8 mouse cellular contexts compared by ENCODE assay signal in the genomic region with DNA sequence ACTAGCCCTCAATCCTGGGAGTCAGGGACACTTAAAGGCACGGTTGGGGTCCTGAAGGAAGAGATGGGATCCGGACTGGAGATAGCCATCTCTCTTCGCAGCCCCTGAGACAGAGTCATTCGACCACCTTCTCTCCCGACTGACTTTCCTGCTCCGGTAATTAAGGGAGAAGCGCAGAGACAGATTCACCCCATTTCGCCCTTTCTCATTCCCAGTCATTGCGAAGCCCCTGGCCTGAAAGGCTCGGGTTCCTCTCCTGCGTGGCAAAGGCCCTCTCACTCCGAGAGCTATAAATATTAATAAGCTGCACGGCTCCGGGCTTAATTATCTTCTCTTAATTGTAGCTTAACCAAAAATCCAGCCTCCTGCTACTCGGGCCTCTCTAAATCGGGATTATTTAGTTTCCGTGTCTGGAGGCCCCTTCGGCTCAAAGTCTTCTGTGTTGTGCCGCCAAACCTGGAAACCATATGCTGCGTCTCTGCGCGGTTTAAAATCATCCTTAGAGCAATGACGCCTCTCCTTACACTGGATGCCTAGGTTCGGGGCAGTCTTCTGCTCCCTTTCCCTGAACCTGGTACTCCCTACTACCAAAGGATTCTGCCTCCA.
DNase-seq lines count a peak whose midpoint lies in the region; ATAC-seq lines count a peak whose summit lies in the region.

No protein-coding gene starts in this region.

- no peak overlapping the region for H3K27ac ChIP-seq in kidney, embryonic 15.5 days
- peak overlapping the region; percentile 92 for H3K27ac ChIP-seq in hindbrain, embryonic 13.5 days
- peak overlapping the region; percentile 71 for H3K27ac ChIP-seq in midbrain, embryonic 16.5 days (ENCODE audit: low read length)

- peaks cover 76% of the 10 kb centered on the region for H3K27me3 ChIP-seq in kidney, embryonic 15.5 days
- 0 out of 2 replicates have a peak, but pooled peaks cover 16% of the 10 kb centered on the region for H3K27me3 ChIP-seq in hindbrain, embryonic 13.5 days
- H3K27me3 ChIP-seq in midbrain, embryonic 16.5 days (ENCODE audit: control insufficient read depth, insufficient read depth, low read depth, low read length): no peaks in the 10 kb centered on the region

- peaks cover 23% of the 10 kb centered on the region for H3K4me1 ChIP-seq in kidney, embryonic 15.5 days
- peaks cover 40% of the 10 kb centered on the region for H3K4me1 ChIP-seq in hindbrain, embryonic 13.5 days (replicated peaks)
- H3K4me1 ChIP-seq in midbrain, embryonic 16.5 days (ENCODE audit: control insufficient read depth, insufficient read depth, low read length): peaks cover 24% of the 10 kb centered on the region

- H3K9ac ChIP-seq in kidney, embryonic 15.5 days: peak overlapping the region; percentile 18; the same call in 1 of the 2 replicates
- H3K9ac ChIP-seq in hindbrain, embryonic 13.5 days: peak overlapping the region; percentile 71
- peak overlapping the region; percentile 64 for H3K9ac ChIP-seq in midbrain, embryonic 16.5 days (ENCODE audit: low read depth, low read length)

- WGBS in kidney, embryonic 15.5 days: 3% methylated on average over 24 of the region's 24 CpGs
- WGBS in hindbrain, embryonic 13.5 days: under 1% methylated on average over 24 of the region's 24 CpGs
- 4% methylated on average over 24 of the region's 24 CpGs for WGBS in midbrain, embryonic 16.5 days

- no peaks in the 10 kb centered on the region for H3K9me3 ChIP-seq in kidney, embryonic 15.5 days (replicated peaks)
- no peaks in the 10 kb centered on the region for H3K9me3 ChIP-seq in hindbrain, embryonic 13.5 days
- no peaks in the 10 kb centered on the region for H3K9me3 ChIP-seq in midbrain, embryonic 16.5 days (replicated peaks; ENCODE audit: control insufficient read depth, low read length, poor library complexity, severe bottlenecking)

- peak overlapping the region; percentile 44 for H3K4me3 ChIP-seq in kidney, embryonic 15.5 days (replicated peaks)
- peak overlapping the region; percentile 42 for H3K4me3 ChIP-seq in hindbrain, embryonic 13.5 days
- peak overlapping the region; percentile 45 for H3K4me3 ChIP-seq in midbrain, embryonic 16.5 days (ENCODE audit: low read depth, low read length)

- ATAC-seq in kidney, embryonic 15.5 days (replicated peaks; ENCODE audit: low FRiP score): no peak
- ATAC-seq in hindbrain, embryonic 13.5 days (ENCODE audit: low FRiP score): peak; percentile 11
- ATAC-seq in midbrain, embryonic 16.5 days: peak; percentile 9; the same call in 1 of the 2 replicates
- no peak for ATAC-seq in activated CD4-positive, CD25-positive, alpha-beta regulatory T cell, adult 4 months
- ATAC-seq in erythroid progenitor cell, adult 5-6 weeks (replicated peaks; ENCODE audit: low FRiP score, poor library complexity, severe bottlenecking): no peak

- no peak for DNase-seq in kidney, adult 18-20 months
- peak; percentile 54 for DNase-seq in embryo, embryonic 11 days
- no peak for DNase-seq in thymus, postnatal 10 days (ENCODE audit: low spot score in 2 of 2)

- peak overlapping the region; percentile 79 for H3K4me2 ChIP-seq in kidney, embryonic 15.5 days
- H3K4me2 ChIP-seq in hindbrain, embryonic 13.5 days: peak overlapping the region; percentile 73
- H3K4me2 ChIP-seq in midbrain, embryonic 16.5 days (ENCODE audit: low read length): peak overlapping the region; percentile 67

- H3K36me3 ChIP-seq in kidney, embryonic 15.5 days: no peaks in the 10 kb centered on the region
- no peaks in the 10 kb centered on the region for H3K36me3 ChIP-seq in hindbrain, embryonic 13.5 days
- no peaks in the 10 kb centered on the region for H3K36me3 ChIP-seq in midbrain, embryonic 16.5 days (ENCODE audit: control insufficient read depth, insufficient read depth, low read length)

Comparison
In these comparisons a context has a peak if more than half of its experiments do, and no peak if none do; other contexts are left out.
1. ATAC-seq: peak in hindbrain, embryonic 13.5 days (single experiment) and midbrain, embryonic 16.5 days (single experiment); none in kidney, embryonic 15.5 days (single experiment), activated CD4-positive, CD25-positive, alpha-beta regulatory T cell, adult 4 months (single experiment) and erythroid progenitor cell, adult 5-6 weeks (single experiment).
2. H3K9ac ChIP-seq: peak in every context shown above with its lines; median percentile 71 in hindbrain, embryonic 13.5 days; 64 in midbrain, embryonic 16.5 days; 18 in kidney, embryonic 15.5 days.
3. Peak in every context shown above with its lines, with median percentiles within 50 percentile points of each other: H3K4me2 ChIP-seq and H3K4me3 ChIP-seq.